Mouse (Mus musculus): ENCODE measurements at regions not wholly inside any gene's neighbourhood (a gene's known extent, or its start where the extent isn't known, plus 50 kb on each side); places are given as distances from the start of the nearest gene placed in this dataset.
A peak's percentile ranks its signal among the peaks of the same experiment; 100 is the strongest.

DNA sequence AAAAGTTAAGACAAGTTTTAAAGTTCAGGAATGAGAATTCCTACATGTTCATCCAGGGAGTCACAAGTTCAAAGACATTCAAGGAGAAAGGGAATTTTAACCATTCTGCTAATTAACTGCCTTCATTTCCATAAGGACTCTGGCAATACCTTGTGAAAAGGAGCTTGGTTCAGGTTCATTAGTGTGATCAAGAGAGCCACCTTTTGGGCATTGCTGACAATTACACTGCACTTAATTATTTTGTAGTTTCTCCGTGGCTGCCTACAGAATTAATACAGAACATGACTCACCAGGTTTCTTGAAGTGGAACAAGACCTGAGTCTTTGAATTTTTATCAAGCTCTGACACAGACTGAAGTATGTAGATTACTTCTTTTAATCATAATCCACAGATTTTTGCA, 52.4 kb upstream of the Ankef1 start:
- TF ChIP-seq CTCF (IDR thresholded peaks at IDR 0.05; ENCODE audit: low read depth, low read length) (no peak), GATA2 (IDR thresholded peaks at IDR 0.05; ENCODE audit: borderline replicate concordance, low read depth, low read length) (no peak), TAL1 (conservative IDR thresholded peaks at IDR 0.05; ENCODE audit: low read depth, low read length) (no peak), POLR2AphosphoS5 (IDR thresholded peaks at IDR 0.05; ENCODE audit: insufficient replicate concordance, low read depth, low read length) (no peak), GATA1 (IDR thresholded peaks at IDR 0.05; ENCODE audit: borderline replicate concordance, low read length) (no peak)
- ATAC-seq (ENCODE audit: extremely low read depth, insufficient number of reproducible peaks, low FRiP score, poor library complexity, severe bottlenecking) (peak; percentile 8; the same call in 1 of the 2 replicates), DNase-seq (ENCODE audit: low spot score) (no peak)

More for the DNA sequence above, 52.4 kb upstream of the Ankef1 start:
- no peaks in the 10 kb centered on the region for H3K36me3 ChIP-seq (replicated peaks)
- peaks cover 13% of the 10 kb centered on the region for H3K9me3 ChIP-seq (replicated peaks)
- H3K27me3 ChIP-seq (ENCODE audit: insufficient read depth, low read length) = no peaks in the 10 kb centered on the region
- H3K4me1 ChIP-seq (ENCODE audit: insufficient read depth, low read depth, low read length) = no peaks in the 10 kb centered on the region
- H3K4me3 ChIP-seq (ENCODE audit: low read depth, low read length) = no peak overlapping the region
